Mouse (Mus musculus) CH12.LX (cell line): ENCODE measurements around the gene Ppp4r4. TPM values are rescaled to one million over a fixed set of nuclear protein-coding genes. Genes with fewer than 3 reads are reported as not detected.
A peak's percentile ranks its signal among the peaks of the same experiment; 100 is the strongest.

ENCODE experiments used
- DNase-seq: peaks from one replicate; pipeline ENCODE4 v3.0.0-alpha.2; 2013; ENCODE audit errors: extremely low read depth
- H3K27ac ChIP-seq: 2 replicates; pipeline ENCODE4 v1.5.1; 2012; ENCODE audit warnings: low read depth, mild to moderate bottlenecking, control low read depth, moderate library complexity; ENCODE audit not compliant: insufficient read depth
- H3K27me3 ChIP-seq: replicated peaks from 2 replicates; pipeline ENCODE3; 2012; ENCODE audit warnings: inconsistent platforms
- H3K36me3 ChIP-seq, 2 experiments: replicated peaks in 1 of 2; 2 replicates each; pipeline versions ENCODE3 to v1.6.1; 2012; ENCODE audit warnings: inconsistent platforms in 1 of 2, low read length in 1 of 2, mild to moderate bottlenecking in 1 of 2, mixed read lengths in 1 of 2, moderate library complexity in 1 of 2; ENCODE audit not compliant: control insufficient read depth in 1 of 2, insufficient read depth in 1 of 2
- H3K4me1 ChIP-seq, 2 experiments: 2 replicates each; pipeline ENCODE4 v1.6.1; 2012; ENCODE audit warnings: inconsistent platforms in 1 of 2, moderate library complexity in 1 of 2; ENCODE audit not compliant: insufficient read depth in 2 of 2, control insufficient read depth in 1 of 2
- H3K4me2 ChIP-seq: 2 replicates; pipeline ENCODE4 v1.6.1; 2012; ENCODE audit warnings: low read depth, mild to moderate bottlenecking, control low read depth; ENCODE audit not compliant: poor library complexity, insufficient read depth, severe bottlenecking
- H3K4me3 ChIP-seq, 3 experiments: fragments of 150-350 bp in 1 of 3; sonication (generic) in 1 of 3; replicated peaks in 1 of 3; 2 replicates each; pipeline versions ENCODE3 to v1.5.1; 2011 to 2012; ENCODE audit warnings: low read depth in 2 of 3, low read length in 2 of 3, mild to moderate bottlenecking in 2 of 3, moderate library complexity in 2 of 3, control low read depth in 1 of 3, improper control_type of control experiment in 1 of 3, inconsistent platforms in 1 of 3, mixed read lengths in 1 of 3; ENCODE audit not compliant: poor library complexity in 1 of 3
- H3K79me2 ChIP-seq: replicated peaks from 2 replicates; pipeline ENCODE4 v1.6.1; 2012; ENCODE audit warnings: mild to moderate bottlenecking, moderate library complexity; ENCODE audit not compliant: control insufficient read depth, poor library complexity, insufficient read depth, severe bottlenecking; ENCODE audit errors: extremely low read depth
- H3K9ac ChIP-seq: 2 replicates; pipeline ENCODE4 v1.6.1; 2012; ENCODE audit warnings: low read depth, mild to moderate bottlenecking, control low read depth, moderate library complexity; ENCODE audit not compliant: insufficient read depth
- H3K9me3 ChIP-seq: replicated peaks from 2 replicates; pipeline ENCODE3; 2012; ENCODE audit warnings: low read length, inconsistent platforms, mixed read lengths
- CTCF ChIP-seq, 2 experiments: IDR thresholded peaks in 1 of 2; conservative IDR thresholded peaks in 1 of 2; 2 replicates each; pipeline ENCODE4 v1.5.1; 2011 to 2012; ENCODE audit warnings: low read depth in 2 of 2, low read length in 2 of 2, improper control_type of control experiment in 1 of 2, inconsistent platforms in 1 of 2, mild to moderate bottlenecking in 1 of 2, moderate library complexity in 1 of 2
- E2F4 ChIP-seq: IDR thresholded peaks from 2 replicates; pipeline ENCODE4 v1.6.1; 2011; ENCODE audit warnings: low read depth, low read length, improper control_type of control experiment; ENCODE audit not compliant: insufficient replicate concordance
- ELF1 ChIP-seq: IDR thresholded peaks from 2 replicates; pipeline ENCODE4 v1.6.1; 2014; ENCODE audit warnings: low read depth, mild to moderate bottlenecking, inconsistent platforms, low read length, improper control_type of control experiment
- EP300 ChIP-seq: IDR thresholded peaks from 2 replicates; pipeline ENCODE4 v1.6.1; 2011; ENCODE audit warnings: low read length, improper control_type of control experiment
- GABPA ChIP-seq: IDR thresholded peaks from 2 replicates; pipeline ENCODE4 v1.6.1; 2012; ENCODE audit warnings: low read depth, low read length, improper control_type of control experiment, inconsistent platforms; ENCODE audit not compliant: insufficient replicate concordance
- MAFK ChIP-seq: IDR thresholded peaks from 2 replicates; pipeline ENCODE4 v1.6.1; 2011; ENCODE audit warnings: low read length, improper control_type of control experiment; ENCODE audit not compliant: insufficient replicate concordance
- MAZ ChIP-seq: IDR thresholded peaks from 2 replicates; pipeline ENCODE4 v1.6.1; 2012; ENCODE audit warnings: low read depth, mild to moderate bottlenecking, inconsistent platforms, low read length, improper control_type of control experiment, moderate library complexity
- MYC ChIP-seq: IDR thresholded peaks from 2 replicates; pipeline ENCODE4 v1.6.1; 2011; ENCODE audit warnings: low read depth, mild to moderate bottlenecking, improper control_type of control experiment, low read length
- NRF1 ChIP-seq: IDR thresholded peaks from 2 replicates; pipeline ENCODE4 v1.6.1; 2014; ENCODE audit warnings: low read depth, mild to moderate bottlenecking, inconsistent platforms, low read length, improper control_type of control experiment, moderate library complexity
- POLR2A ChIP-seq: IDR thresholded peaks from 2 replicates; pipeline ENCODE4 v1.6.1; 2011; ENCODE audit warnings: low read depth, mild to moderate bottlenecking, improper control_type of control experiment, low read length
- SIN3A ChIP-seq: IDR thresholded peaks from 2 replicates; pipeline ENCODE4 v1.6.1; 2012; ENCODE audit warnings: low read length, improper control_type of control experiment, inconsistent platforms
- SMC3 ChIP-seq: IDR thresholded peaks from 2 replicates; pipeline ENCODE4 v1.6.1; 2011; ENCODE audit warnings: low read depth, low read length, improper control_type of control experiment
- USF1 ChIP-seq: IDR thresholded peaks from 2 replicates; pipeline ENCODE4 v1.6.1; 2014; ENCODE audit warnings: low read depth, mild to moderate bottlenecking, inconsistent platforms, low read length, improper control_type of control experiment
- USF2 ChIP-seq: conservative IDR thresholded peaks from 2 replicates; pipeline ENCODE4 v1.6.1; 2011; ENCODE audit warnings: low read depth, low read length, improper control_type of control experiment
- ZC3H11A ChIP-seq: IDR thresholded peaks from 2 replicates; pipeline ENCODE4 v1.6.1; 2012; ENCODE audit warnings: low read depth, mild to moderate bottlenecking, inconsistent platforms, low read length, improper control_type of control experiment
- dilution Hi-C: fragments of 300-500 bp; cut with MboI; formaldehyde crosslinking; loops from 2 replicates; pipeline ENCODE4 v1.14.3; 2020; ENCODE audit warnings: low sequenced_read_pairs; ENCODE audit not compliant: extremely low pct_unique_long_range_greater_than_20kb, extremely low pct_ligation_motif_present
- in situ Hi-C: fragments of 300-500 bp; cut with MboI; formaldehyde crosslinking; loops from 3 replicates; pipeline ENCODE4 v1.14.3; 2019; ENCODE audit warnings: low sequenced_read_pairs, low pct_ligation_motif_present, low pct_unique_long_range_greater_than_20kb, mixed read lengths
- polyA plus RNA-seq: library from polyadenylated mRNA; unstranded; fragments of >175 nt; gene quantifications from 2 replicates; pipeline ENCODE4 v1.2.1, GENCODE M21; 2012; ENCODE audit warnings: low read depth; ENCODE audit not compliant: insufficient read length
- total RNA-seq, 2 experiments: library from RNA; depleted of rRNA; stranded (reverse); fragments of 300-350 nt in 1 of 2; fragments of >200 nt in 1 of 2; gene quantifications; 2 replicates each; pipeline ENCODE4 v1.2.3; 2012 to 2014

Gene Ppp4r4
- total and polyA plus RNA-seq, 3 experiments = 0.38 to 1.7 (median 0.68) TPM

DNA sequence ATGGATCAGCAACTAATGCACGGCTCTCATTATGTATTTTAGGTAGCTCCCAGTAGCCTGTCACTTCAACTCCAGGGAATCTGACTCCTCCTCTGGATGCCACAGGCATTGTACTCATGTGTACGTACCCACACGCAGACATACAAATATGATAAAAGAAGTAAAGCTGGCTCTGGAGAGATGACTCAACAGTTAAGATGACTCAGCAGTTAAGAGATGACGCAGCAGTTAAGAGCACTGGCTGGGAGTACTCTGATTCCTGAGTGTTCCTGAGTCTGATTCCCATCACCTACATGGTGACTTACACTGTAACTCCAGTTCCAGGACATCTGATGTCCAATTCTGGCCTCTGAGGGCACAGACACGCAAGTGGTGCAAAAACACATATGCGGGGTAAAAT lies 13.4 kb upstream of the Ppp4r4 start:
- H3K4me3 ChIP-seq = no peak overlapping the region
- H3K4me1 ChIP-seq = peaks cover 2 to 4% of the 10 kb centered on the region in 2 experiments; a peak in 1 of 4 replicates
- dilution Hi-C loops (no loop called here), in situ Hi-C loops (loop anchor here (25.0 kb wide), 1 partner anchor 119 kb away; the partner anchor contains the start of gene Serpina10)
- DNase-seq = peak; percentile 12
- H3K9ac ChIP-seq = no peak overlapping the region
- H3K4me2 ChIP-seq = no peak overlapping the region
- no peaks in the 10 kb centered on the region for H3K79me2 ChIP-seq
- TF ChIP-seq EP300 (0 out of 2 replicates have a peak, but pooled peaks have one; percentile 44), MAZ (no peak), ELF1 (no peak), ZC3H11A (no peak), MAFK (peak; percentile 94), USF1 (no peak), POLR2A (no peak), CTCF (conservative IDR thresholded peaks at IDR 0.05 in 1 of 2, IDR thresholded peaks at IDR 0.05 in 1 of 2; ENCODE audit: low read depth in 2 of 2, low read length in 2 of 2) (no peak), GABPA (no peak)
- no peaks in the 10 kb centered on the region for H3K36me3 ChIP-seq
- no peak overlapping the region for H3K27ac ChIP-seq
- H3K9me3 ChIP-seq = no peaks in the 10 kb centered on the region
- H3K27me3 ChIP-seq = no peaks in the 10 kb centered on the region

DNA sequence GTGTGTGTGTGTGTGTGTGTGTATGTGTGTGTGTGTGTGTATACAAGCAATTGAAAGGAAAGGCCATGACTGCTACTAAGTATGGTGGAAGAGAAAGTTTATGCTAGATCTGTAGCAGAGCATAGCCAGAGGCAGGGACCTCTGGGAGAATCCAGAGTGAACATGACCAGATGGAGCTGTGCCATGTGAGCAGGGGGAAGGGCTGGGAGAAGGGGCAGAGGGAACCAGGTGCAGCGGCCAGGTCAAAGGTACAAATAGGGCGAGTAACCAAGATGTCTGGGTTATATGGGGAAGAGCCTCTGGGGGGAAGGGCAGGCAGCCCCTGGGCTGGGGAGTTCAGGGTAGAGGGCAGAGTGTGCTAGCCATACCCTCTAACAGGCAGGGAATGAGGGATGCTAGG lies 1.5 kb upstream of the Ppp4r4 start:
- Histone ChIP-seq H3K4me2 (no peak overlapping the region), H3K4me3 (no peak overlapping the region), H3K36me3 (no peaks in the 10 kb centered on the region), H3K9ac (no peak overlapping the region), H3K9me3 (peaks cover 2% of the 10 kb centered on the region), H3K4me1 (peaks cover 0 to 16% of the 10 kb centered on the region in 2 experiments; a peak in 2 of 4 replicates), H3K79me2 (no peaks in the 10 kb centered on the region), H3K27me3 (peaks cover 13% of the 10 kb centered on the region), H3K27ac (no peak overlapping the region)
- DNase-seq = no peak
- in situ Hi-C loops (no loop called here), dilution Hi-C loops (no loop called here)
- TF ChIP-seq E2F4 = no peak
- TF ChIP-seq CTCF (conservative IDR thresholded peaks at IDR 0.05 in 1 of 2, IDR thresholded peaks at IDR 0.05 in 1 of 2; ENCODE audit: low read depth in 2 of 2, low read length in 2 of 2) = no peak
- TF ChIP-seq SIN3A = no peak
- no peak for TF ChIP-seq MYC
- no peak for TF ChIP-seq NRF1
- no peak for TF ChIP-seq USF2
- no peak for TF ChIP-seq SMC3
